Mouse (Mus musculus) left cerebral cortex, postnatal 36 days (tissue): ENCODE measurements around the gene Aadat. TPM values are rescaled to one million over a fixed set of nuclear protein-coding genes. Genes with fewer than 3 reads are reported as not detected.
"Not testable (repeated sequence)": the region's sequence is repeated elsewhere in the genome, so short reads cannot be mapped to it uniquely, and the experiment has no call there.

ENCODE experiments used
- DNase-seq, 2 experiments: peaks; one replicate each; pipeline ENCODE4 v3.0.0; 2021 to 2022; ENCODE audit warnings: low spot score in 2 of 2, mixed read lengths in 1 of 2
- intact Hi-C: fragments of 180-260 bp; cut with DNase I; formaldehyde crosslinking; loops from one replicate; pipeline ENCODE4 v1.15.1; 2025
- total RNA-seq, 2 experiments: library from RNA; stranded (reverse); gene quantifications; 2 replicates each; pipeline ENCODE4 v1.2.3; 2021

Gene Aadat
- not detected for total RNA-seq

GRCm38 (mm10) chr8:60505653-60506521 lies at the start of gene Aadat:
TSS of gene Aadat (plus strand) at chr8:60505932.
- intact Hi-C loops = loop anchor here (5.0 to 10.0 kb wide), 4 partner anchors 86 to 1009 kb away; partner anchors contain the start of gene Clcn3
- peak; percentile 60 to 61 for DNase-seq

- intact Hi-C loops = loop anchor here (5.0 to 10.0 kb wide), 2 partner anchors 1792 to 1900 kb away; no protein-coding TSS in a partner anchor
These were observed 38.9 kb upstream of the Aadat start for GRCm38 (mm10) chr8:60466686-60467335.

GRCm38 (mm10) chr8:60490147-60490546 lies 15.6 kb upstream of the Aadat start:
- DNase-seq = no peak
- intact Hi-C loops = no loop called here

More at GRCm38 (mm10) chr8:60466686-60467335, 38.9 kb upstream of the Aadat start:
- peak; percentile 62 to 65 for DNase-seq

DNA sequence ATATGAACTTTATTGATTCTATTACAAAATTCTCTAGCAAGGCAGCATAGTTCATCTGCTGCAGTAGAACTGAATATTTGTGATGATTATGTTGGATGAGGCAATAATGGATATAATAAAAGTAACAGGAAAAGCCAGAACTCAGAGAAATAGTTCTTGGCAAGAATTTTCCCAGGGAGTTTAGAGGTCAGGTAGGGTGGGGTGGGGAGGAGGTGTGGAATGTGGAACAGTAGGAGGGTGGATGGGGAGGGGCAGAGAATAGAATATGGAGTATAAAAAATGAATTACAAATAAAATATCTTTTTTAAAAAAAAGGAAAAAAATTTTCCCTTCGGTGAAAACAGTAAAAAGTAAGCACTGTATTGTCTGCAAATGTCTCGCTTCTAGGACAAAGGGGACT lies 13.9 kb upstream of the Aadat start:
- intact Hi-C loops = no loop called here
- DNase-seq = no peak

GRCm38 (mm10) chr8:60492471-60492870 lies 13.3 kb upstream of the Aadat start:
- DNase-seq = no peak
- intact Hi-C loops = no loop called here

GRCm38 (mm10) chr8:60494606-60495005 lies 11.1 kb upstream of the Aadat start:
- intact Hi-C loops = no loop called here
- DNase-seq = no peak

GRCm38 (mm10) chr8:60495046-60495445 lies 10.7 kb upstream of the Aadat start:
- DNase-seq, intact Hi-C loops: not testable (repeated sequence)

GRCm38 (mm10) chr8:60503098-60503497 lies 2.6 kb upstream of the Aadat start, which contains the start of gene Gm10283:
TSS of gene Gm10283 (minus strand) at chr8:60503198.
- intact Hi-C loops = loop anchor here (10.0 kb wide), 2 partner anchors 362 to 1012 kb away; no protein-coding TSS in a partner anchor
- DNase-seq = no peak

GRCm38 (mm10) chr8:60518286-60518685 lies 12.6 kb downstream of the Aadat start:
- no peak for DNase-seq
- intact Hi-C loops = no loop called here

DNA sequence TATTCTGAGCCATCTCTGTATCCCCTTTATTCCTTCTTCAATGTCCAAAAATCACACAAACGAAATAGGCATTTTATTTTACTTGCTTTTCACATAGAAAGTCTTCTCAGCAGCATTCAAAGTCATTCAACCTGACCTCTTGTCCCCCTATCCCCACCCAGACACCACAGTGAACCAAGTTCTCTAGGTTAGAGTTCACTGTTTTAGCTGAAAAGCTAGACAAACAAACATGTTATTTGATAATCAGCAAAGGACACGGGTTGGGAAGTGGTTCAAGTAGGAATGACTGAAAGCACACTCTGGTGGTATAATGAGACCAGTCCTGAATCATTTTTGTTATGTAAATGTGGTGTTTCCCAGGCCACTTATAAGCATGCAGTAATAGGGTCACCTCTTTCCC lies 29.2 kb downstream of the Aadat start:
- intact Hi-C loops = no loop called here
- no peak for DNase-seq

DNA sequence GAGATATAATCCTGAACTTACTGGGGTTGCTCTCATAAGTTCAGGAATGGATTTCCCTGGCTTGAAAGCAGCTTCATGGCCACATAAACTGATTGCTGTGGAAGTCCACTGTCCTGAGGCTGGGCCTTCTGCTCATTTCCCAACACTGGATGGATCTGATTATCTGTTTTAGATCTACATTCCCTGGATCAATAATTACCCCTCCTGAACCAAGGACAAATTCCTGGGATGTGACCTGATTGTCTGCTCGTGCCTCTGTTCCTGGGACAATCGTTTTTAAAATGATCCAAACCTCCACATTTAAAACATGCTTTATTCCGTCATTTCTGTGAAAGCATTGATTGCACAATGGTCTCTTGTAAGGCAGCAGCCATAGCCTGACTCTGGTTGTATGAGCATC lies 61.1 kb downstream of the Aadat start:
- DNase-seq = no peak

DNA sequence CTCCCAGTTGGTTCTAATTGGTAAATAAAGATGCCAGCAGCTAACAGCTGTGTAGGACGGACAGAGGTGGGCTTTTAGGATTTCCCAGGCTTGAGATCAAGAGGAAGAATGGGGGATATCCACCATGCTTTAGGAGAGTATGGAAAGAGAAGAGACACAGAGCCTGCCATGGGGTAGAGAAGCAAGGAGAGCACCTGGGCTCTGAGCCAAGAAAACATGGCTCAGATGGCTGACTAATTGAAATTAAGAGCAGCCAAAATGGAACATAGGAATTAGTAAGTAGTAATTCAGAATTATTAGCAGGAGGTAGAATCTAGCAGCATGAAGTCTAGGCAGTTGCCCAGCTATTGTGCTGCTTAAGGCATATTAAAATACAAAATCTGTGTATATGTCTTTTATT lies 71.5 kb downstream of the Aadat start:
- DNase-seq = no peak
- intact Hi-C loops = no loop called here

More for the DNA sequence above, 61.1 kb downstream of the Aadat start:
- intact Hi-C loops = no loop called here

GRCm38 (mm10) chr8:60583369-60583768 lies 77.6 kb downstream of the Aadat start:
- DNase-seq = no peak
- intact Hi-C loops = no loop called here

DNA sequence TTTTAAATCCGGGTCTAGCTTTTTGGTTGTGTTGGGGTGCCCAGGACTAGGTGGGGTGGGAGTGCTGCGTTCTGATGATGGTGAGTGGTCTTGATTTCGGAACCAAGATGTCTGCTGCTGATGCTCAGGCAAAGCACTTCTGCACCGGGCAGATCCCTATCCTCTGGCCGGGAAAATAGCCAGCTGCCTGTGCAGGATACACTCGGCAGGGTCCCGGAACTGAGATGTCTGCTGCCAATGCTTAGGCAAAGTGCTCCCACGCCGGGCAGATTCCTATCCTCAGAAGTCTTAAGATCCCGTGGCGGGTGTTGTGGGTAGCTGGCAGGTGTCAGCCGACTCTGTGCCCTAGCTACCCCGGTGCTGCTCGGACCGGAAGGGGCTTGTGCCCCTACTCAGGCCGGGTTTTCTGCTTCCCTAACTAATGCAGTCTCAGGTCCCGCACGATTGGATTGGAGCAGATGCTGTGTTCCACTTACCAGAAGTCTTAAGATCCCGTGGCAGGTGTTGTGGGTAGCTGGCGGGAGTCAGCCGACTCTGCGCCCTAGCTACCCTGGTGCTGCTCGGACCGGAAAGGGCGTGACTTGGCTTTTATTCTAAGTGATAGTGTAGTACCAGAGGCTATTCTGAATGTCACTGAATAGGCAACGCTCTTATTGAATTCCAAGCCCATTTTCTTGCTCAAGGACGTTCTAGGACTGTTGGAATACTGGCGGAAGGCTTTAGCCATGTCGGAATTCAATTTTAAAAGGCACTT lies 85.8 kb downstream of the Aadat start:
- not testable (repeated sequence) for DNase-seq
- intact Hi-C loops = loop anchor here (5.0 kb wide), 1 partner anchor 84 kb away; the partner anchor contains the start of gene Aadat

DNA sequence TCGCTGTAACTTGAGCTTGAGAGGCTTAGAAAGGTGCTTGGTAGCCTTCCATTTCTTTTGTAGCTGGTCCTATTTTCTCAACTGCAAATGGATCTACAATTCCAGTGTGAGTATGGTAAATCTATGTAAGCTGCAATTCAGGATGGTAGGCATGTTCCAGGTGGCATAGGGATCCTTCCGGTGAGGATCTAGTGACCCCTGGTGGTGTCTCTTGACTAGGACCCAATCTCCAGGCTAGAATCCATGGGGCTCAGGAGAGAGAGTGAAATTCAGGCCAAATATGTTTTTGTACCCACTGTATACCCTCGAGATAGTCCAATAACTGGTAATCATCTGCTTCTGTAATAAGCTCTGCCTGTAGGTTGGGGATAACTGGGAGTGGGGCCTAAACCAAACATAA lies 89.0 kb downstream of the Aadat start:
- intact Hi-C loops = loop anchor here (5.0 kb wide), 1 partner anchor 87 kb away; the partner anchor contains the start of gene Aadat

More for the DNA sequence above, 89.0 kb downstream of the Aadat start:
- peak; percentile 11 to 39 for DNase-seq

Other genes with a start within 250 kb of the Aadat start
- not detected for gene Gm10283, start 2.7 kb upstream of the Aadat start, total RNA-seq
- 10 to 100 TPM; 49.6 to 53.0 TPM for gene Mfap3l, start 126.9 kb downstream of the Aadat start, total RNA-seq